Mouse (Mus musculus): ENCODE measurements around the gene Il16. TPM values are rescaled to one million over a fixed set of nuclear protein-coding genes. Genes with fewer than 3 reads are reported as not detected.

The Il16 gene
- polyA plus RNA-seq, 1 experiment from 2014 or later = 2.0 TPM

DNA sequence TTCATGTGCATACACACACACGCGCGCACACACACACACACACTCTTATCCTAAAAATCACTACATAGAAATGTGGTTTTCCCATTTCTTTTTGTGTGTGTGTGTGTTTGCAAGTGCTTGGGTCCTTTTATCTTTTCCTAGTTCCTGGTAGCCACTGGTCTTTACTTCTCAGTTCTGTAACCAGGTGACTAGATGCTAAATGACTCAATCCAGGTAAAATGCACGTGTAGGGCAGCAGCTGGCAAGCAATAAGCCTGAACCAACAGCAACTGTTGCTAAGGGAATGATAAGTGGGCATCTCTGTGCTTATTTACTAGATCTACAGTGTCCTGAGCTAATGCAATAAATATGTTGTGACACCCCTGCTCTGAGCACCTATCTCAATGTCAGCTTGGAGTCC is 118.2 kb downstream of the Il16 start:
- no peak overlapping the region for H3K4me3 ChIP-seq
- DNase-seq (ENCODE audit: low spot score) = no peak
- no peaks in the 10 kb centered on the region for H3K27me3 ChIP-seq (ENCODE audit: insufficient read depth, poor library complexity, severe bottlenecking)
- no peaks in the 10 kb centered on the region for H3K9me3 ChIP-seq
- H3K4me1 ChIP-seq = 0 out of 2 replicates have a peak, but pooled peaks cover 3% of the 10 kb centered on the region
- no peak overlapping the region for H3K27ac ChIP-seq
- 82% methylated on average over 4 of the region's 4 CpGs for WGBS
- no peaks in the 10 kb centered on the region for H3K36me3 ChIP-seq

DNA sequence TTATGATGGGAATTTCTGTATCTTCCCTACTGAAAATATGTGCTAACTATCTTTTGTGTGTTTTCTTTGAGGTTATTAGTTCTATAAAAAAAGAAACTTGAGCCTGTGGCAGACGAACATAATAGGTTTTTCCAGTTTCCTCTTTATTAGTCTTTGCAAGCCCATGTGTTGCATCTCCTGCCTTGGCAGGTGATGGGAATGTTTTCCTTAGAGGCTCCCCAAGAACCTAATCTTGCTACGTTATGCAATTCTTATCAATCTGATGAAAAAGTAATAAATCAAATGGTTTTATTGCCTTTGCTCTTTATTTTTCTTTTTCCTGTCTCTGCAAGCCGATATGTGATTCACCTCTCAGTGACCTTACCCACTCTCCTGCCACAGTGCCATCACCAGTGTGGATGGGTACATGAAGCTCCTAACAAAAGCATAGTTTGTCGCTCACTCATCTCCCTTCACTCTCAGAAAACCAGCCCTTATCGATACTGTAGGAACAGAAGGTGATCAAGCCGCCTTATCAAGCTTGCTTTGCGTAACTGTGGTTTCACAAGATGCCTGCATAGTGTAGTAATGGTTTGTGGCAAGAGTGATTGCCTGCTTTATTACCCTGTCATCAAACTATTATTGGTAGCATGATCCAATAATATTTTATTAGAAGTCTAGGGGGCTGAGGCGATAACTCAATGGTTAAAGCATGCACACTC is 118.8 kb downstream of the Il16 start:
- 0 out of 2 replicates have a peak, but pooled peaks cover 6% of the 10 kb centered on the region for H3K4me1 ChIP-seq
- 78% methylated on average over 8 of the region's 8 CpGs for WGBS
- no peak for DNase-seq (ENCODE audit: low spot score)

DNA sequence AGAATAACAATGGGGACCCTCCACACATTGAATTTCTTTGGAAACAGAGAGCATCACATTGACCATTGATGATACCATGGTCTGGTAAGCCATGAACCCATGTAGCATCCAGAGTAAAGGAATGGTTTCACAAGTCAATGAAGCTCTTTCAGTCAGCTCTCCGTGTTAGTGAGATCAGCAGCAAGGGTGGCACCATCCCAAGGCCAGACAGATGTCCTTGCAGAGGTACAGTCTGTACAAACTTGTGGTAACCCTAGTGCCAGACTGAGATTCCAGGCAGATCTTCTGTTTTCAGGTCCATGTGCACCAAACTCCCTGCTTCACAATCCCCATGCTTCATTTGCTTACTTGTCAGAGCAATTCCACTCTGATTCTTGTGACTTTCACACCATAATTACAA is 121.5 kb downstream of the Il16 start:
- H3K36me3 ChIP-seq = no peaks in the 10 kb centered on the region
- no peaks in the 10 kb centered on the region for H3K9me3 ChIP-seq
- no peak overlapping the region for H3K27ac ChIP-seq
- no peak overlapping the region for H3K4me3 ChIP-seq
- WGBS = 77% methylated on average over 1 of the region's 1 CpGs
- H3K27me3 ChIP-seq (ENCODE audit: insufficient read depth, poor library complexity, severe bottlenecking) = no peaks in the 10 kb centered on the region
- DNase-seq (ENCODE audit: low spot score) = no peak
- 0 out of 2 replicates have a peak, but pooled peaks cover 4% of the 10 kb centered on the region for H3K4me1 ChIP-seq

More for the DNA sequence above, 118.8 kb downstream of the Il16 start:
- Histone ChIP-seq H3K9me3 (no peaks in the 10 kb centered on the region), H3K27ac (no peak overlapping the region), H3K36me3 (no peaks in the 10 kb centered on the region), H3K4me3 (no peak overlapping the region), H3K27me3 (ENCODE audit: insufficient read depth, poor library complexity, severe bottlenecking) (no peaks in the 10 kb centered on the region)

DNA sequence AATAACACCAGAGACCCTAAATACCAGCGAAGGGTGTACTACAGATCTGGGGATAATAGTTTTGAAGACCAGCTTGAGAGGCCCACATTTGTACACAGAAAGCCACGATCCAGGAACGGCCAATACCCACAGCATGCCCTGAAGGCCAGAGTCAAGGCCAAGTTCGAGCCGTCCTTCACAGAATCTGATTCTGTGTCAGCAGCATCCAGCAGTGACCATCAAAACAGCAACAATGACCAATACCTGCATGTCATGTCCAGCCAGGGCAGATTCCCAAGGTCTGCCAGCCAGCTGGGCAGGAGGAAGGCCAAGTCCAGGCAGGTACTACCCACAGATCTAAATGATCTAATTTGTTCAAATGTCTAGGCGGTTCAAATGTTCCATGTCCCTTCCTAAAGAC is 122.9 kb downstream of the Il16 start:
- H3K27ac ChIP-seq = no peak overlapping the region
- no peak for DNase-seq (ENCODE audit: low spot score)
- no peaks in the 10 kb centered on the region for H3K27me3 ChIP-seq (ENCODE audit: insufficient read depth, poor library complexity, severe bottlenecking)
- 91% methylated on average over 6 of the region's 6 CpGs for WGBS
- no peaks in the 10 kb centered on the region for H3K36me3 ChIP-seq
- 0 out of 2 replicates have a peak, but pooled peaks cover 4% of the 10 kb centered on the region for H3K4me1 ChIP-seq
- H3K4me3 ChIP-seq = no peak overlapping the region
- no peaks in the 10 kb centered on the region for H3K9me3 ChIP-seq

DNA sequence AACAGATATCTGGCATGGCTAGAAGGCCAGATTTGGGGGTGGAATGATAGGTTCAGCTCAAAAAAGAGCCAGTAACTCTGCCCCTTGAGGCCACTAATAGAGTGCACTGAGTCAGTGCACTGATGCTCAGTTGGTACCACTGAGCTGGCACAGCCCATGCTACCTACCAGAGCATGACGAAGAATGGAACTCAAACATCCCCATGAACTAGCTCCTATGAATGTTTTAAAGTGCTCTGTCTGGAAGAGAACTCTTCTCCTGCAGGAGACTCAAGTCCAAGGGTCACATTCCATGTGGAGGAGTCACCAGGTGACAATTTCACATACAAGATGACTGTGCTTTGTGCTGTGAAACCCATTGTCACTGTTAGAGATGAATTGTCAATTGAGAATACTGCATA is 126.8 kb downstream of the Il16 start:
- 84% methylated on average over 1 of the region's 1 CpGs for WGBS
- Histone ChIP-seq H3K4me3 (no peak overlapping the region), H3K9me3 (no peaks in the 10 kb centered on the region), H3K27me3 (ENCODE audit: insufficient read depth, poor library complexity, severe bottlenecking) (no peaks in the 10 kb centered on the region), H3K36me3 (no peaks in the 10 kb centered on the region), H3K27ac (no peak overlapping the region), H3K4me1 (0 out of 2 replicates have a peak, but pooled peaks cover 4% of the 10 kb centered on the region)
- no peak for DNase-seq (ENCODE audit: low spot score)

DNA sequence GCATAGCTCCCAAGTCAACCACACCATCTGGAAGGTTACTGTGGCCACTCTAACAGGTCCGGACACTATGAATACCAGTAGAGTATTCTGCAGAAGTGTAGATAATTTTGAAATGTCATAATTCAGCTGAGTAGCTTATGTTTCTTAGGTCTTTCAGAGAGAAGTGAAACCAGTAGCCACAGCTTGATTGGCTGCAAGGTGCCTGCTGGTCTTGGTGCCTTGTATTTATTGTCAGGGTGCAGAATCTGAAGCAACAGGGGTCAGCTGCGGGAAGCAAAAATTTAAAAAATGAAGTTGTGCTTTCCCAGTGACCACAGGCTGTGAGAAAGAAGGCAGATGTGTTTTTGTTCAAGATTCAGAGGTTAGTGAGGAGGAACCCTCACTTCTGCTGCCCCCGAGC is 129.3 kb downstream of the Il16 start:
- no peaks in the 10 kb centered on the region for H3K27me3 ChIP-seq (ENCODE audit: insufficient read depth, poor library complexity, severe bottlenecking)
- H3K36me3 ChIP-seq = no peaks in the 10 kb centered on the region
- no peak for DNase-seq (ENCODE audit: low spot score)
- H3K27ac ChIP-seq = no peak overlapping the region
- H3K4me3 ChIP-seq = no peak overlapping the region
- no peaks in the 10 kb centered on the region for H3K9me3 ChIP-seq
- H3K4me1 ChIP-seq = no peaks in the 10 kb centered on the region
- 91% methylated on average over 3 of the region's 3 CpGs for WGBS

DNA sequence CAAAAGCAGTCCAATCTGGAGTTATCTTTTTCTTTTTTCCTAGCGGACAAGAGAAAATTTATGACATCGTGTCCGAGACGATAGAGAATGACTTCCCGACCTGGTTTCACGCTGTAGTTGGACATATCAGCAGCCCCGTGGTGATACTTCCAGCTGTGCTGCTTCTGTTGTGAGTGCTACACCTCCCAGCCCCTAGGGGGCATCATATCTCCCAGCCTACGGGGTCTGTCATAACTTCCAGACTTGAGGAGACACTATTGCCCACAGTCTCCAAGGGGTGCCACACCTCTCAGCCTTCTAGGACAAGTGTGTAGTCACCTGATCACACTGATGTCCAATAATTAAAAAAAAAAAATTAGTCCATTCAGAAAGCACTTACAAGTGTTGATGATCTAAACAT is 129.7 kb downstream of the Il16 start:
- Histone ChIP-seq H3K36me3 (no peaks in the 10 kb centered on the region), H3K4me1 (no peaks in the 10 kb centered on the region), H3K4me3 (no peak overlapping the region), H3K27ac (no peak overlapping the region), H3K27me3 (ENCODE audit: insufficient read depth, poor library complexity, severe bottlenecking) (no peaks in the 10 kb centered on the region), H3K9me3 (no peaks in the 10 kb centered on the region)
- DNase-seq (ENCODE audit: low spot score) = no peak
- WGBS = 87% methylated on average over 8 of the region's 8 CpGs

DNA sequence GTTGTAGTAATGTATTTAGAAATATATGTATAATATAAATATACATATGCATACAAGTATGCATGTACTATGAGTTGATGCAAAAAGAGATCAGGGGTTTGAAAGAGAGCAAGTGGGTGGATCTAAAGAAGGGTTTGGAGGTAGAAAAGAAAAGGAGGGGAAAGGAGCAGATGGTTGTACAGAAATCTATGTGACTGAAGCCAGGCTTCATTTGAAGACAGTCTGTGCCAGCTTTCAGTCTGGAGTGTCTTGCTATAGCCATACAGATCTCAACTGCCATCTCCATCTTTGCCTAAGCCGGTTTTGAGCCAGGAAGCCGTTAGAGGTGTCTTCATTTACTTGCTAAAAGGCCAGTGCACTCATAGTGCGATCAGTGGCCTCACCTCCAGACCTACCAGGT is 130.3 kb downstream of the Il16 start:
- no peaks in the 10 kb centered on the region for H3K27me3 ChIP-seq (ENCODE audit: insufficient read depth, poor library complexity, severe bottlenecking)
- 85% methylated on average over 3 of the region's 3 CpGs for WGBS
- DNase-seq (ENCODE audit: low spot score) = no peak
- H3K27ac ChIP-seq = no peak overlapping the region
- no peaks in the 10 kb centered on the region for H3K9me3 ChIP-seq
- H3K36me3 ChIP-seq = no peaks in the 10 kb centered on the region
- H3K4me1 ChIP-seq = no peaks in the 10 kb centered on the region
- H3K4me3 ChIP-seq = no peak overlapping the region

DNA sequence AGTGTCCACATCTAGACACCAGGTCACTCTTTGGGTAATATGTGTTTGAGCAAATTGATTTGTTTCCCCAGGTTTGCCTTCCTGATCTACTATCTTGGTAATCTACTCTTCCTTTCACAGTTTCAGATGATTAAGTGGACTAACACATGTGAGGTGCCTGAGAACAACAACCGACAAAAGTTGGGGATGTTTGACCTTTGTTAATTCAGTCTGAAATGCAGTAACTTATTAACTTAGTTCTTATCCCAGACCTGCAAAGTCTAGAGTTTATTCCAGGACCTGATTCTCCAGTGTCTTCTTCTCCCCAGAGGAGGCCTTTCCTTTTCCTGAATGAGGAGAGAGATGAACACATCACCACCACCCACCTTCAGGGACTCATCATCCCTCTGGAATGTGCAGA is 133.6 kb downstream of the Il16 start:
- Histone ChIP-seq H3K4me1 (no peaks in the 10 kb centered on the region), H3K36me3 (no peaks in the 10 kb centered on the region), H3K4me3 (no peak overlapping the region), H3K27me3 (ENCODE audit: insufficient read depth, poor library complexity, severe bottlenecking) (no peaks in the 10 kb centered on the region), H3K27ac (no peak overlapping the region), H3K9me3 (no peaks in the 10 kb centered on the region)
- WGBS = 87% methylated on average over 1 of the region's 1 CpGs
- DNase-seq (ENCODE audit: low spot score) = no peak

DNA sequence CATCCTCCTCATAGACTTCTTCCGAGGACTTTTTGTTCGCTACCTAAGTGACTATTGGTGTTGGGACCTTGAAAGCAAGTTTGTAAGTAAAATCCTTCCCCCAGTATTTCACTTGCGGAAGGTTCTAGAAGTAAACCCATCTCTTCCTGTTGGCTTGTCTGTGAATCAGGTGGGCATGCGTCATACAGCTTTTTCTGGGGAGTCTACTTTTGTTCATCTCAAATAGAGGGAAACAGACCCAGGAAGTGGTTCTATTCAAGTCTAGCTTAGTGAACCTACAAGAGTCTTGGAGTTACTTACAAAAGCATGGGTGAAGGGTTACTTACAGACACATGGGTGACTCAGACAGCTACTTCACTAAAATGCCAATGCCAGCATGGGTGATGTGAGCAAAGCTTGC is 135.6 kb downstream of the Il16 start:
- Histone ChIP-seq H3K9me3 (no peaks in the 10 kb centered on the region), H3K4me3 (no peak overlapping the region), H3K36me3 (no peaks in the 10 kb centered on the region), H3K27ac (no peak overlapping the region), H3K27me3 (ENCODE audit: insufficient read depth, poor library complexity, severe bottlenecking) (no peaks in the 10 kb centered on the region), H3K4me1 (no peaks in the 10 kb centered on the region)
- WGBS = 92% methylated on average over 4 of the region's 4 CpGs
- DNase-seq (ENCODE audit: low spot score) = no peak

DNA sequence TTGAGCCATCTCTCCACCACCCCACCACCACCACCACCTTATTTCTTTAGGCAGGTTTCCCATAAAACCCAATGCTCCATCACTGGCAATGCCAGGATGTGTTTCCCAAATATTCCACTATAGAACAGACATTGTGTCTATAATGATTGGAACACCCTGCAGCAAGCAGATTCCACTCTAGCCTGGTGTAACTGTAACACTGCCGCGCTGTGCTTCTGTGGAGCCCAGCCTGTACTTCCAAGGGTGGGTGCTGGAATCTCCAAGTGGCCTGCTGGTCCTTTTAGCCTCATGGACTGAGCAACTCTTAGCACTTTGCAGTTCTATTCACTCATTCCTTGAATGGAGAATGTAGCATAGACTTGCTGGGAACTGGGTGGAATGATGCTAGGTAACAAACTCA is 138.7 kb downstream of the Il16 start:
- no peaks in the 10 kb centered on the region for H3K27me3 ChIP-seq (ENCODE audit: insufficient read depth, poor library complexity, severe bottlenecking)
- no peak overlapping the region for H3K4me3 ChIP-seq
- no peak overlapping the region for H3K27ac ChIP-seq
- no peaks in the 10 kb centered on the region for H3K9me3 ChIP-seq
- WGBS = 94% methylated on average over 2 of the region's 2 CpGs
- no peaks in the 10 kb centered on the region for H3K36me3 ChIP-seq
- no peaks in the 10 kb centered on the region for H3K4me1 ChIP-seq
- peak; percentile 58 for DNase-seq (ENCODE audit: low spot score)

DNA sequence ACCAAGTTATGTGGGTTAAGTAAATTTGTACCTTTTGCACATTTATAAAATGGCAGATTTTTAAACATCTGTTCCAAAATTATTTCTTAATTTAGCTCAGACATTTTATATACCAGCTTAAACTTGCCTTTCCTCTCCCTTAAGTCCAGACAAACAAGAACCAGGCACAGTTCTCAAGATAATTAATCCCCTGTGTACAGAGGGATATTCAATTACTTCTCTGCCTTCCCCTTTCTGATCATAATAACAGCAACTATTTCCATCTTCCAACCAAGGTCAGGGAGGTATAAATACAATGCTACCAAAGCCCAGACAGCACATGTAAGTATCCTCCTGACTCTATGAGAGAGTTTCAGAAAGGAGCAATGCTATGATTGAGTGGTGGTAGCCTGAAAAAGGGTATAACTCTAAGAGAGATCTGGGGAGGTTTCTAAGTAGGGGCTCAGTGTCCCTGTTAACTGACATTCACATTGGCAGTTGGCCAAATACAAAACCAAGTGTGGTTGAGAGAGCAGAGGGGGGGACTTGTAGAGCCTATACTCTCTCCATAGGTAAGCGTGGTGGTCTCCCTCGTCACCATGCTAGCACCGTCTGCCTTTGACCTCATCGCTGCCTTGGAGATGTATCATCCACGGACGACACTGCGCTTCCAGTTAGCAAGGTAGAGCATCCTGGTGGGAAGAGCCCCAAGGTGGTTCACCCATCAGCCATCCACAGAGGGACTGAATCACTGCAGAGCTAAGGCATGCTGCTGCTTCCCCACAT is 141.2 kb downstream of the Il16 start:
- Histone ChIP-seq H3K36me3 (no peaks in the 10 kb centered on the region), H3K27ac (no peak overlapping the region), H3K4me3 (no peak overlapping the region), H3K9me3 (no peaks in the 10 kb centered on the region), H3K27me3 (ENCODE audit: insufficient read depth, poor library complexity, severe bottlenecking) (no peaks in the 10 kb centered on the region), H3K4me1 (peaks cover under 1% of the 10 kb centered on the region; the same call in 1 of the 2 replicates)
- DNase-seq (ENCODE audit: low spot score) = no peak
- WGBS = 90% methylated on average over 7 of the region's 7 CpGs

DNA sequence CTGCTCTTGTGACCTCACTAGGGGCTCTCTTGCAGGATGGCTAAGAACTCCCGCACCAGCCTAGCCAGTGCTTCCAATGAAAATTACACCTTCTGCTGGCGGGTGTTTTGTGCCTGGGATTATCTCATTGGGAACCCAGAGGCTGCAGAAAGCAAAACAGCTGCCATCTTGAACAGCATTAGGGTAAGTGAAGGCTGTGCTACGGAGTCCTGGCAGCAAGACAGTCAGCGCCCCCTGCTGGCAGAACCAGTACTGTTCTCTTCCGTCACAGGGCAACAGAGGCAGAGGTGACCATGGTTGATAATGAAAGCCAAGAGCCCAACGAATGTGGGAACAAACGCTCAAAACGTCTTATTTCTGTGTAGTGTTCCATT is 145.6 kb downstream of the Il16 start:
- Histone ChIP-seq H3K27me3 (ENCODE audit: insufficient read depth, poor library complexity, severe bottlenecking) (no peaks in the 10 kb centered on the region), H3K4me3 (no peak overlapping the region), H3K4me1 (peaks cover 7% of the 10 kb centered on the region; the same call in 1 of the 2 replicates), H3K9me3 (no peaks in the 10 kb centered on the region), H3K27ac (no peak overlapping the region), H3K36me3 (no peaks in the 10 kb centered on the region)
- DNase-seq (ENCODE audit: low spot score) = no peak
- 58% methylated on average over 8 of the region's 8 CpGs for WGBS

All from heart, embryonic 10.5 days (tissue).